Comparison of ENCODE assay signal across 29 mouse cellular contexts in genomic region chr1:21618712-21619111, GRCm38 (mm10).
A peak's percentile ranks its signal among the peaks of the same experiment; 100 is the strongest.
DNase-seq lines count a peak whose midpoint lies in the region; ATAC-seq lines count a peak whose summit lies in the region.
"Had no signal": no experiment of that assay in that cellular context is flagged by ENCODE, and none has a peak within 500 bp of the region (broad histone marks: within the 10 kb centered on the region; RNA-seq: fewer than 3 reads in every experiment).

No protein-coding gene starts in this region.

- no peaks in the 10 kb centered on the region for H3K27me3 ChIP-seq in forebrain, embryonic 15.5 days
- H3K27me3 ChIP-seq: embryonic facial prominence, embryonic 12.5 days; limb, embryonic 15.5 days; liver, embryonic 13.5 days; Patski had no signal

- no peaks in the 10 kb centered on the region for H3K4me1 ChIP-seq in forebrain, embryonic 15.5 days
- H3K4me1 ChIP-seq: embryonic facial prominence, embryonic 12.5 days; limb, embryonic 10.5 days; limb, embryonic 15.5 days; liver, embryonic 13.5 days had no signal

- H3K4me2 ChIP-seq in forebrain, embryonic 15.5 days (replicated peaks) = no peak overlapping the region
- H3K4me2 ChIP-seq: embryonic facial prominence, embryonic 12.5 days; heart, embryonic 11.5 days; hindbrain, embryonic 14.5 days; limb, embryonic 15.5 days; liver, embryonic 13.5 days; midbrain, embryonic 11.5 days had no signal

- no peaks in the 10 kb centered on the region for H3K36me3 ChIP-seq in forebrain, embryonic 15.5 days
- H3K36me3 ChIP-seq: embryonic facial prominence, embryonic 12.5 days; limb, embryonic 10.5 days; limb, embryonic 15.5 days; liver, embryonic 13.5 days had no signal

- H3K27ac ChIP-seq in forebrain, embryonic 15.5 days (replicated peaks) = no peak overlapping the region
- H3K27ac ChIP-seq: embryonic facial prominence, embryonic 12.5 days; hindbrain, embryonic 14.5 days; limb, embryonic 10.5 days; limb, embryonic 15.5 days; liver, embryonic 13.5 days; stomach, postnatal 0 days had no signal

- peak; percentile 80 for DNase-seq in 416B (ENCODE audit: low read depth)
- no peak for DNase-seq in right cerebral cortex, postnatal 36 days (ENCODE audit: low spot score in 2 of 2)
- DNase-seq in thymus, postnatal 10 days (ENCODE audit: low spot score in 2 of 2) = no peak
- DNase-seq in thymus, postnatal 14 days = no peak
- DNase-seq: adrenal gland, postnatal 36 days; cerebellum, adult 18-20 months; cerebellum, postnatal 14 days; gastrocnemius, postnatal 25 days; heart, adult 18-20 months; heart, postnatal 4 days; kidney, adult 2 months; kidney, postnatal 36 days; liver, embryonic 13.5 days; lung, adult 18-20 months; lung, postnatal 10 days; thymus, adult 18-20 months had no signal

- H3K4me3 ChIP-seq in forebrain, embryonic 15.5 days = no peak overlapping the region
- H3K4me3 ChIP-seq: embryonic facial prominence, embryonic 12.5 days; limb, embryonic 10.5 days; limb, embryonic 15.5 days; liver, embryonic 13.5 days had no signal

- peak; percentile 78 for ATAC-seq in CD4-positive, CD25-positive, alpha-beta regulatory T cell, adult 4 months
- peak; percentile 40 for ATAC-seq in granulocyte monocyte progenitor cell, adult 5-6 weeks (replicated peaks; ENCODE audit: poor library complexity, severe bottlenecking)
- peak; percentile 57; the same call in 1 of the 2 replicates for ATAC-seq in megakaryocyte progenitor cell, adult 5-6 weeks (replicated peaks; ENCODE audit: poor library complexity)
- ATAC-seq in forebrain, embryonic 15.5 days (replicated peaks) = no peak
- ATAC-seq: forebrain, embryonic 14.5 days; Patski had no signal

- no peak overlapping the region for H3K9ac ChIP-seq in forebrain, embryonic 15.5 days (replicated peaks)
- H3K9ac ChIP-seq: embryonic facial prominence, embryonic 12.5 days; hindbrain, embryonic 14.5 days; limb, embryonic 15.5 days; liver, embryonic 13.5 days had no signal

- H3K9me3 ChIP-seq in forebrain, embryonic 15.5 days = no peaks in the 10 kb centered on the region
- H3K9me3 ChIP-seq: embryonic facial prominence, embryonic 12.5 days; limb, embryonic 10.5 days; limb, embryonic 15.5 days; liver, embryonic 13.5 days had no signal

- WGBS in forebrain, embryonic 15.5 days = 94% methylated on average over 3 of the region's 3 CpGs
